Mouse (Mus musculus): ENCODE measurements around the gene Shc4. TPM values are rescaled to one million over a fixed set of nuclear protein-coding genes. Genes with fewer than 3 reads are reported as not detected.
A peak's percentile ranks its signal among the peaks of the same experiment; 100 is the strongest.

Shc4 gene
- polyA plus RNA-seq, 2 experiments, result 0.50 to 0.60 TPM

GRCm38 (mm10) chr2:125620213-125620907 lies 103.6 kb downstream of the Shc4 start:
- Histone ChIP-seq H3K27me3 (ENCODE audit: control insufficient read depth, insufficient read depth, low read length) (no peaks in the 10 kb centered on the region), H3K4me3 (ENCODE audit: insufficient read depth in 1 of 2, low read depth in 2 of 2, low read length in 2 of 2) (no peak overlapping the region), H3K4me1 (replicated peaks; ENCODE audit: control insufficient read depth in 2 of 2, insufficient read depth in 2 of 2, low read length in 1 of 2) (peaks cover 13 to 17% of the 10 kb centered on the region in 2 experiments), H3K36me3 (replicated peaks; ENCODE audit: control insufficient read depth, insufficient read depth, low read depth) (peaks cover 38% of the 10 kb centered on the region), H3K9ac (replicated peaks) (no peak overlapping the region), H3K27ac (no peak overlapping the region), H3K9me3 (ENCODE audit: control insufficient read depth, low read length) (no peaks in the 10 kb centered on the region), H3K4me2 (ENCODE audit: low read depth) (no peak overlapping the region)
- DNase-seq (ENCODE audit: low read depth in 3 of 3, low spot score in 3 of 3), result no peak
- no peak for TF ChIP-seq CTCF (IDR thresholded peaks at IDR 0.05; ENCODE audit: low read depth)
- TF ChIP-seq EP300 (IDR thresholded peaks at IDR 0.05; ENCODE audit: low read depth), result no peak
- no peak for ATAC-seq (ENCODE audit: insufficient read depth)
- 89% methylated on average over 25 of the region's 25 CpGs for WGBS (ENCODE audit: insufficient replicate concordance)

GRCm38 (mm10) chr2:125615858-125616424 lies 108.0 kb downstream of the Shc4 start:
- no peaks in the 10 kb centered on the region for H3K27me3 ChIP-seq (ENCODE audit: control insufficient read depth, insufficient read depth, low read length)
- DNase-seq (ENCODE audit: low read depth in 3 of 3, low spot score in 3 of 3), result no peak
- H3K4me2 ChIP-seq (ENCODE audit: low read depth), result no peak overlapping the region
- no peak overlapping the region for H3K27ac ChIP-seq
- TF ChIP-seq EP300 (IDR thresholded peaks at IDR 0.05; ENCODE audit: low read depth) (no peak), CTCF (IDR thresholded peaks at IDR 0.05; ENCODE audit: low read depth) (no peak)
- peaks cover 0 to 3% of the 10 kb centered on the region in 2 experiments; a peak in 1 of 4 replicates for H3K4me1 ChIP-seq (replicated peaks; ENCODE audit: control insufficient read depth in 2 of 2, insufficient read depth in 2 of 2, low read length in 1 of 2)
- H3K4me3 ChIP-seq (ENCODE audit: insufficient read depth in 1 of 2, low read depth in 2 of 2, low read length in 2 of 2), result no peak overlapping the region
- 63% methylated on average over 8 of the region's 8 CpGs for WGBS (ENCODE audit: insufficient replicate concordance)
- no peaks in the 10 kb centered on the region for H3K9me3 ChIP-seq (ENCODE audit: control insufficient read depth, low read length)
- peaks cover 61% of the 10 kb centered on the region for H3K36me3 ChIP-seq (replicated peaks; ENCODE audit: control insufficient read depth, insufficient read depth, low read depth)
- peak; percentile 66 for ATAC-seq (ENCODE audit: insufficient read depth)
- no peak overlapping the region for H3K9ac ChIP-seq (replicated peaks)

- no peak overlapping the region for H3K9ac ChIP-seq (replicated peaks)
- 81% methylated on average over 7 of the region's 7 CpGs for WGBS (ENCODE audit: insufficient replicate concordance)
- no peaks in the 10 kb centered on the region for H3K9me3 ChIP-seq (ENCODE audit: control insufficient read depth, low read length)
- peak; percentile 34; the same call in 1 of the 2 replicates for ATAC-seq (ENCODE audit: insufficient read depth)
- H3K27me3 ChIP-seq (ENCODE audit: control insufficient read depth, insufficient read depth, low read length), result no peaks in the 10 kb centered on the region
- H3K36me3 ChIP-seq (replicated peaks; ENCODE audit: control insufficient read depth, insufficient read depth, low read depth), result peaks cover 63% of the 10 kb centered on the region
- H3K4me3 ChIP-seq (ENCODE audit: insufficient read depth in 1 of 2, low read depth in 2 of 2, low read length in 2 of 2), result no peak overlapping the region
- peaks cover 0 to 3% of the 10 kb centered on the region in 2 experiments; a peak in 1 of 4 replicates for H3K4me1 ChIP-seq (replicated peaks; ENCODE audit: control insufficient read depth in 2 of 2, insufficient read depth in 2 of 2, low read length in 1 of 2)
- DNase-seq (ENCODE audit: low read depth in 3 of 3, low spot score in 3 of 3), result no peak
- no peak overlapping the region for H3K4me2 ChIP-seq (ENCODE audit: low read depth)
- no peak for TF ChIP-seq EP300 (IDR thresholded peaks at IDR 0.05; ENCODE audit: low read depth)
- TF ChIP-seq CTCF (IDR thresholded peaks at IDR 0.05; ENCODE audit: low read depth), result no peak
- no peak overlapping the region for H3K27ac ChIP-seq
These were observed 108.5 kb downstream of the Shc4 start for GRCm38 (mm10) chr2:125615440-125615839.

- H3K4me3 ChIP-seq (ENCODE audit: insufficient read depth in 1 of 2, low read depth in 2 of 2, low read length in 2 of 2), result no peak overlapping the region
- no peak overlapping the region for H3K9ac ChIP-seq (replicated peaks)
- peaks cover 45% of the 10 kb centered on the region for H3K36me3 ChIP-seq (replicated peaks; ENCODE audit: control insufficient read depth, insufficient read depth, low read depth)
- no peak overlapping the region for H3K4me2 ChIP-seq (ENCODE audit: low read depth)
- DNase-seq (ENCODE audit: low read depth in 3 of 3, low spot score in 3 of 3), result no peak
- H3K27ac ChIP-seq, result no peak overlapping the region
- H3K4me1 ChIP-seq (replicated peaks; ENCODE audit: control insufficient read depth in 2 of 2, insufficient read depth in 2 of 2, low read length in 1 of 2), result no peaks in the 10 kb centered on the region
- TF ChIP-seq CTCF (IDR thresholded peaks at IDR 0.05; ENCODE audit: low read depth) (no peak), EP300 (IDR thresholded peaks at IDR 0.05; ENCODE audit: low read depth) (no peak)
- no peak for ATAC-seq (ENCODE audit: insufficient read depth)
- WGBS (ENCODE audit: insufficient replicate concordance), result 81% methylated on average over 17 of the region's 17 CpGs
- H3K27me3 ChIP-seq (ENCODE audit: control insufficient read depth, insufficient read depth, low read length), result no peaks in the 10 kb centered on the region
- H3K9me3 ChIP-seq (ENCODE audit: control insufficient read depth, low read length), result no peaks in the 10 kb centered on the region
These were observed 117.6 kb downstream of the Shc4 start for GRCm38 (mm10) chr2:125606220-125606845.

GRCm38 (mm10) chr2:125604646-125605045 lies 119.3 kb downstream of the Shc4 start:
- no peak for DNase-seq (ENCODE audit: low read depth in 3 of 3, low spot score in 3 of 3)

More at GRCm38 (mm10) chr2:125604646-125605045, 119.3 kb downstream of the Shc4 start:
- Histone ChIP-seq H3K36me3 (replicated peaks; ENCODE audit: control insufficient read depth, insufficient read depth, low read depth) (peaks cover 50% of the 10 kb centered on the region), H3K4me2 (ENCODE audit: low read depth) (no peak overlapping the region), H3K9ac (replicated peaks) (no peak overlapping the region), H3K27me3 (ENCODE audit: control insufficient read depth, insufficient read depth, low read length) (no peaks in the 10 kb centered on the region), H3K9me3 (ENCODE audit: control insufficient read depth, low read length) (no peaks in the 10 kb centered on the region), H3K27ac (no peak overlapping the region), H3K4me1 (replicated peaks; ENCODE audit: control insufficient read depth in 2 of 2, insufficient read depth in 2 of 2, low read length in 1 of 2) (no peaks in the 10 kb centered on the region), H3K4me3 (ENCODE audit: insufficient read depth in 1 of 2, low read depth in 2 of 2, low read length in 2 of 2) (no peak overlapping the region)
- no peak for ATAC-seq (ENCODE audit: insufficient read depth)
- 74% methylated on average over 7 of the region's 7 CpGs for WGBS (ENCODE audit: insufficient replicate concordance)
- TF ChIP-seq CTCF (IDR thresholded peaks at IDR 0.05; ENCODE audit: low read depth), result peak; percentile 64
- TF ChIP-seq EP300 (IDR thresholded peaks at IDR 0.05; ENCODE audit: low read depth), result no peak

Measured in liver, embryonic 14.5 days (tissue).